Mouse (Mus musculus) lung, adult 2 months (tissue): Measurements from ENCODE around the gene Selenok.

Source experiments
- CTCF ChIP-seq: fragments of 200-500 bp; IDR thresholded peaks from 2 replicates; pipeline ENCODE4 v1.5.1; 2011; ENCODE audit warnings: mild to moderate bottlenecking, low read length, control low read depth; ENCODE audit not compliant: insufficient read depth
- POLR2A ChIP-seq: fragments of 200-500 bp; IDR thresholded peaks from 2 replicates; pipeline ENCODE4 v1.6.1; 2011; ENCODE audit warnings: low read depth, mild to moderate bottlenecking, control low read depth, low read length, borderline replicate concordance; ENCODE audit errors: extremely low read depth

GRCm38 (mm10) chr14:29971993-29972392, 3.9 kb downstream of the Selenok start:
- TF ChIP-seq CTCF (no peak), POLR2A (no peak)
